13 mouse cellular contexts compared by ENCODE assay signal in genomic region chr16:23218313-23218712, GRCm38 (mm10). TPM values are rescaled to one million over a fixed set of nuclear protein-coding genes. Genes with fewer than 3 reads are reported as not detected.
DNase-seq lines count a peak whose midpoint lies in the region.
"Had no signal": no experiment of that assay in that cellular context is flagged by ENCODE, and none has a peak within 500 bp of the region (broad histone marks: within the 10 kb centered on the region; RNA-seq: fewer than 3 reads in every experiment).

No protein-coding gene starts in this region.

- DNase-seq in heart, adult 11 months, result peak; percentile 93
- no peak for DNase-seq in heart, postnatal 4 days
- DNase-seq in kidney, postnatal 14 days, result peak; percentile 9
- DNase-seq in kidney, postnatal 10 days, result no peak
- DNase-seq in 3T3-L1 (ENCODE audit: low read depth, low spot score), result peak; percentile 95
- DNase-seq in embryo, embryonic 11 days, result peak; percentile 49
- no peak for DNase-seq in adrenal gland, postnatal 14 days
- no peak for DNase-seq in cerebellum, adult 9-11 months
- DNase-seq: cerebellum, adult 11 months; gastrocnemius, postnatal 36 days; kidney, adult 18-20 months; thymus, postnatal 36 days had no signal

RNA-seq across cellular contexts. Expression of gene St6gal1, which starts 6.2 kb away (rescaled TPM):
- total RNA-seq in heart, postnatal 4 days (2021), result 10 to 100 TPM; 19.8 to 20.3 TPM
- 42.8 and 43.6 TPM in 2 replicates for total RNA-seq in adrenal gland, postnatal 14 days (2021)
- total RNA-seq: MEL had no signal

Comparison
In these comparisons a context has a peak if more than half of its experiments do, and no peak if none do; other contexts are left out.
1. DNase-seq: peak in heart, adult 11 months (single experiment), kidney, postnatal 14 days (single experiment), 3T3-L1 (single experiment) and embryo, embryonic 11 days (single experiment); none in heart, postnatal 4 days (single experiment), kidney, postnatal 10 days (single experiment), adrenal gland, postnatal 14 days (single experiment) and cerebellum, adult 9-11 months (single experiment).